Mouse (Mus musculus): ENCODE measurements at regions not wholly inside any gene's neighbourhood (a gene's known extent, or its start where the extent isn't known, plus 50 kb on each side); places are given as distances from the start of the nearest gene placed in this dataset.

- DNase-seq (ENCODE audit: low read depth, low spot score) = no peak
Observed at GRCm38 (mm10) chr4:78785378-78785774, 573.6 kb upstream of the Ptprd start.

- no peak for DNase-seq (ENCODE audit: low read depth, low spot score)
Observed at GRCm38 (mm10) chr4:78784675-78785377, 573.1 kb upstream of the Ptprd start.

GRCm38 (mm10) chr4:78784036-78784435 is 572.3 kb upstream of the Ptprd start:
- no peak for DNase-seq (ENCODE audit: low read depth, low spot score)

GRCm38 (mm10) chr4:78782751-78783150 is 571.0 kb upstream of the Ptprd start:
- DNase-seq (ENCODE audit: low read depth, low spot score) = no peak

GRCm38 (mm10) chr4:78773867-78774266 is 562.1 kb upstream of the Ptprd start:
- DNase-seq (ENCODE audit: low read depth, low spot score) = peak; percentile 5

GRCm38 (mm10) chr4:78736026-78736425 is 524.3 kb upstream of the Ptprd start:
- no peak for DNase-seq (ENCODE audit: low read depth, low spot score)
